Mouse (Mus musculus) embryo, embryonic 11.5 days (tissue): ENCODE data around the gene Scn8a.

Experiments used
- DNase-seq: peaks from one replicate; pipeline ENCODE4 v3.0.0-alpha.2; 2012; ENCODE audit warnings: low read depth, low spot score

Gene Scn8a

DNA sequence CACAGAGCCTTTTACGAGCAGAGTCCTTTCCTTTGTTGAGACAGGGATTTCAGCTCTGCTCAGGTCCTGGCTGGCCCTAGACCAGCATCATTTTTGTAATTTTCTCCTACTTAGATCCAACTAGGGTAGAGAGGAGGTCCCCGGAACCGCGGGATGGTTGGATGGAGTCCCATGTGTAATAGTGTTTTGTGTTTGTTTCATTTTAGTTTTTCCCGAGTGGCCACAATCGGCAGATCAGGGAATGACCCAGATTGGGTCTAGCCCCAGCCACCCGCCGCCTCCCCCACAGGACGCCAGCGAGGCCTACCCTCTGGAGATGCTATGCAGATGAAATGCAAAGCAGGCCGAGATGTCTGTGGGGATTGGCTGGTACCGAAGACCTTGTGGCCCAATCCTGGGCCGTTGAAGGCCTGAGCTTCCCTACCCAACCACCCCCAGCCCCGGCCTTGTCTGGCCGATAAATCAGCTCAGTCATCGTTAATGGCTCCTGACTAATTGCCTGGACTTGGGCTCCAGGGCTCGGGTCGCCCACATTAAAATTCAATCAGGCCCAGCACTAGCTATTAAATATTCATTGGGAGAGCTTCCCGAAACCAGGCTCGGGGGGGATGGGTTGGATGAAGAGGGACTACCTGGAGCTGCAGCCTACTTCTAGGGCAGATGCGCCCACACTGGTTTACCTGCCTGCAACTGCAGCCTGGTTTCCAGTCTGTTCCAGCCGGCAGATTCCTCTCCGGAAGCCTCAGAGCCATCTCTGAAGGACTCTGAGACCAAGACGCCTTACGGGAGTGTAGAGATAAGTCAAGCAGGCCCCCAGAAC lies 223.4 kb downstream of the Scn8a start:
- DNase-seq = no peak

- DNase-seq = no peak
Observed at GRCm38 (mm10) chr15:101093988-101094387, 224.3 kb downstream of the Scn8a start.

- no peak for DNase-seq
Observed at GRCm38 (mm10) chr15:101094979-101095378, 225.3 kb downstream of the Scn8a start.

DNA sequence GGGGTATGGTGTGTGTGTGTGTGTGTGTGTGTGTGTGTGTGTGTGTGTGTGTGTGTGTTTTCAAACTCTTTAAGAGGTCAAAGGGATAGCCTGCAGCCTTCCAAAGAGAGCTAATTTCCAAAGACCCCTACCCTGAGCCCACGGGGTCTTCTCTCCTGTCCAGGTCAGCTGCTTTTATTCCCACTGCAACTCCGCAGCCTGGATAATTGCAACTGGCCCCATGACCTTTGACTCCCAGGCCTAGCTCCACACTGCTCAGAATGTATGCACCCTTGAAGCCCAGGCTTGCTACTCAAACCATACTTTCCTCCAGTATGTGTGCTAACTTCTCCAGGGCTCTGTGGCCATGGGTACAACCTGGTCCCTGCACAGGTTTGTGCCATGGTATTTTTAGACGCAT lies 225.7 kb downstream of the Scn8a start:
- DNase-seq = no peak
